Mouse (Mus musculus): ENCODE data around the gene Cxcl9.

GRCm38 (mm10) chr5:92291652-92292414 is 36.0 kb downstream of the Cxcl9 start:
- TF ChIP-seq POLR2A (IDR thresholded peaks at IDR 0.05; ENCODE audit: low read depth, low read length) (no peak), CTCF (IDR thresholded peaks at IDR 0.05; ENCODE audit: borderline replicate concordance, insufficient read depth, low read length) (no peak)

Data from embryonic fibroblast, embryonic 13.5 days (primary cell).